Mouse (Mus musculus) thymus, adult 2 months (tissue): ENCODE data around the gene Tspan32.

ENCODE experiments used
- CTCF ChIP-seq: fragments of 200-500 bp; IDR thresholded peaks from 2 replicates; pipeline ENCODE4 v1.5.1; 2012; ENCODE audit warnings: mild to moderate bottlenecking, control low read depth, low read length, moderate library complexity, borderline replicate concordance; ENCODE audit not compliant: control insufficient read depth, poor library complexity, insufficient read depth; ENCODE audit errors: extremely low read depth
- POLR2A ChIP-seq: fragments of 200-500 bp; IDR thresholded peaks from 2 replicates; pipeline ENCODE4 v1.6.1; 2012; ENCODE audit warnings: mild to moderate bottlenecking, low read length, control low read depth, moderate library complexity; ENCODE audit not compliant: control insufficient read depth, poor library complexity, insufficient read depth; ENCODE audit errors: extremely low read depth

DNA sequence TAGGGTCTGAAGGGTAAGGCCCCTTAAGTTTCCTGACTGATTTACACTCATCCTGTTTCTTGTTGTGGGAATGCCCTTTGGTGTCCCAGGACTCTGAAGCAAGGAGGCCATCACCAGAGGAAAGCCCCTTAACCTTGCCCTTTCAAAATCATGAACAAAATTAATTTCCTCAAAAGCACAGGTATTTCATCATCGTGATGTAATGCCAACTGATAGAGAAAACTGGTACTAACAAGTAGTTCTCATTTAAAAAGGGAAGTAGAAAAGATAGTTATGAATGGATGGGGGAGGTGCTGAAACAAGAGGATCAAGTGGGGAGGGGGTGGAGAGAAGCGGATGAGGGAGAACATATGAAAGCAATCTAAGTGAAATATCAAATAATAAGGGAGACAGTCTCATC, 18.7 kb downstream of the Tspan32 start:
- TF ChIP-seq CTCF (no peak), POLR2A (no peak)
